Mouse (Mus musculus) liver, embryonic 16.5 days (tissue): Measurements from ENCODE around the gene Kif11. TPM values are rescaled to one million over a fixed set of nuclear protein-coding genes. Genes with fewer than 3 reads are reported as not detected.

Experiments
- ATAC-seq: fragments of 200-750 bp; cut with Nextera tagmentation; 2 replicates; pipeline ENCODE4 v1.8.0; 2017; ENCODE audit warnings: low read depth, mild to moderate bottlenecking, moderate number of reproducible peaks, moderate library complexity
- H3K27ac ChIP-seq: fragments of 300-500 bp; sonication (generic); 2 replicates; pipeline ENCODE4 v1.5.1; 2014; ENCODE audit warnings: mild to moderate bottlenecking, low read length
- H3K27me3 ChIP-seq: fragments of 300-500 bp; sonication (generic); 2 replicates; pipeline ENCODE4 v1.6.1; 2014; ENCODE audit warnings: low read depth, low read length, mixed read lengths; ENCODE audit not compliant: control insufficient read depth, insufficient read depth
- H3K36me3 ChIP-seq: fragments of 300-500 bp; sonication (generic); 2 replicates; pipeline ENCODE4 v1.6.1; 2014; ENCODE audit warnings: mild to moderate bottlenecking; ENCODE audit not compliant: control insufficient read depth, insufficient read depth
- H3K4me1 ChIP-seq: fragments of 300-500 bp; sonication (generic); 2 replicates; pipeline ENCODE4 v1.6.1; 2014; ENCODE audit warnings: low read depth, low read length, mixed read lengths; ENCODE audit not compliant: control insufficient read depth
- H3K4me2 ChIP-seq: fragments of 300-500 bp; sonication (generic); 2 replicates; pipeline ENCODE4 v1.6.1; 2014; ENCODE audit warnings: low read depth, low read length, mixed read lengths
- H3K4me3 ChIP-seq: fragments of 300-500 bp; sonication (generic); 2 replicates; pipeline ENCODE4 v1.5.1; 2014; ENCODE audit warnings: low read depth, mild to moderate bottlenecking, low read length
- H3K9ac ChIP-seq: fragments of 300-500 bp; sonication (generic); 2 replicates; pipeline ENCODE4 v1.6.1; 2014; ENCODE audit warnings: low read depth, low read length
- H3K9me3 ChIP-seq: fragments of 300-500 bp; sonication (generic); replicated peaks from 2 replicates; pipeline ENCODE4 v1.6.1; 2016; ENCODE audit warnings: low read length; ENCODE audit not compliant: control insufficient read depth
- WGBS: fragments of 180-500 bp; shearing (Covaris S2); extraction: QIAGEN DNeasy Blood & Tissue Kit; methylation state at CpG from one replicate; pipeline ENCODE4 v1.1.7; 2014; ENCODE audit not compliant: insufficient replicate concordance; 5-methylcytosine and 5-hydroxymethylcytosine counted together
- polyA plus RNA-seq: library from polyadenylated mRNA; unstranded; fragments of >200 nt; fragmentation: Nextera tagmentation; extraction: Ambion mirVana; gene quantifications from 2 replicates; pipeline ENCODE4 v1.2.1, GENCODE M21; 2015

Gene Kif11
- 50.1 and 54.8 TPM in 2 replicates for polyA plus RNA-seq

- peaks cover 5% of the 10 kb centered on the region for H3K36me3 ChIP-seq
- H3K4me1 ChIP-seq: peaks cover 27% of the 10 kb centered on the region
- H3K27ac ChIP-seq: peak within 1 kb of the TSS; percentile 97
- no peaks in the 10 kb centered on the region for H3K27me3 ChIP-seq
- H3K4me3 ChIP-seq: peak within 1 kb of the TSS; percentile 99
- no peaks in the 10 kb centered on the region for H3K9me3 ChIP-seq
- peak within 1 kb of the TSS; percentile 83 for H3K4me2 ChIP-seq
- peak; percentile 98 for ATAC-seq
- WGBS: under 1% methylated on average over 73 of the region's 73 CpGs
- peak within 1 kb of the TSS; percentile 97 for H3K9ac ChIP-seq
Measured at GRCm38 (mm10) chr19:37375755-37376615, at the start of gene Kif11. Kif11 (plus strand) TSS chr19:37376403.

DNA sequence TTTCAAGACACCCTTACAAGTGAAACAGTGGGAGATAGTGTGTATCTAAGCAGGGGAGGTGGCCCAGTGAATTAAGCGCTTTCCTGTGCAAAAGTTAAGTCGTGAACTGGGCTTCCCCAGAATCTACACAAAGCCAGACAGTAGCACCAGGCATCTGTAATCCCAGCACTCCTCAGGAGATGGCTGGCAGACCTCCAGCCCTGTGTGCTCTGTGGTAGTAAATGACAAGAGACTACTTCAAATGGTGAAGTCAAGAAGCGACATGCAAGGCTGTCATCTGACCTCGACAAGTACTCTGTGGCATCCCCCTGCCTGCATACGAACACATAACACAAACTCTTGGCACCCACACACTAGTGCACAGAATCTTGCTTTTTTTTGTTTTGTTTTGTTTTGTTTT is 49.0 kb upstream of the Kif11 start:
- Histone ChIP-seq H3K9me3 (no peaks in the 10 kb centered on the region), H3K27ac (no peak overlapping the region), H3K36me3 (peaks cover 13% of the 10 kb centered on the region), H3K4me1 (no peaks in the 10 kb centered on the region), H3K4me3 (no peak overlapping the region), H3K4me2 (no peak overlapping the region), H3K27me3 (no peaks in the 10 kb centered on the region), H3K9ac (no peak overlapping the region)
- WGBS: 77% methylated on average over 5 of the region's 5 CpGs
- ATAC-seq: no peak

GRCm38 (mm10) chr19:37332726-37333125 is 43.5 kb upstream of the Kif11 start:
- H3K27ac ChIP-seq: no peak overlapping the region
- 74% methylated on average over 4 of the region's 4 CpGs for WGBS
- H3K4me1 ChIP-seq: peaks cover 9% of the 10 kb centered on the region
- H3K4me2 ChIP-seq: no peak overlapping the region
- H3K27me3 ChIP-seq: no peaks in the 10 kb centered on the region
- no peak for ATAC-seq
- H3K9ac ChIP-seq: no peak overlapping the region
- H3K36me3 ChIP-seq: peaks cover 8% of the 10 kb centered on the region
- H3K9me3 ChIP-seq: no peaks in the 10 kb centered on the region
- no peak overlapping the region for H3K4me3 ChIP-seq

DNA sequence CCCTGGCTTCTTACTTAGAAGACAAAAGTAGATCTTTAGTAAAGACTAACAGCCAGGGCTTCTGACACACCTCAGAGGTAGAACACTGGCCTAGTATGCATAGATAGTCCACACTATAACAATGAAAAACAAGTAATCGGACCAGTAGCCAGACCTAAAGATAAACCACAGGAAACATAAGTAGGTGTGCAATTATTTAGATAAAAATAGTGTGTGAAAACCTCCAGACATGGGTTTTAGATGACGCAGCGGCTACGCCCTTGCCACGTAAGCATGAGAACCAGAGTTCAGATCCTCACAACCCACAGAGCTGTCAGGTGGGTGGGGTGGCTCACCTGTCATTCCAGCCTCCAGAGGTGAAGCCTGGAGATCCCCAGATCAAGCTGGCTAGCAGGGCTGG is 42.8 kb upstream of the Kif11 start:
- Histone ChIP-seq H3K9ac (no peak overlapping the region), H3K4me2 (no peak overlapping the region), H3K4me3 (no peak overlapping the region), H3K27me3 (no peaks in the 10 kb centered on the region), H3K36me3 (peaks cover 5% of the 10 kb centered on the region), H3K4me1 (peaks cover 11% of the 10 kb centered on the region), H3K9me3 (no peaks in the 10 kb centered on the region), H3K27ac (no peak overlapping the region)
- ATAC-seq: no peak
- 34% methylated on average over 5 of the region's 5 CpGs for WGBS

- Histone ChIP-seq H3K27me3 (no peaks in the 10 kb centered on the region), H3K9ac (no peak overlapping the region), H3K36me3 (no peaks in the 10 kb centered on the region), H3K4me3 (no peak overlapping the region), H3K4me2 (no peak overlapping the region), H3K27ac (no peak overlapping the region), H3K4me1 (peaks cover 11% of the 10 kb centered on the region), H3K9me3 (no peaks in the 10 kb centered on the region)
- WGBS: 40% methylated on average over 1 of the region's 1 CpGs
- ATAC-seq: no peak
Measured at GRCm38 (mm10) chr19:37335392-37335791, 40.8 kb upstream of the Kif11 start.

GRCm38 (mm10) chr19:37337752-37338151 is 38.5 kb upstream of the Kif11 start, which contains the start of gene Ide:
Ide (minus strand) TSS chr19:37337852.
- Histone ChIP-seq H3K27ac (no peak within 1 kb of the TSS), H3K27me3 (no peaks in the 10 kb centered on the region), H3K36me3 (no peaks in the 10 kb centered on the region), H3K4me3 (no peak within 1 kb of the TSS), H3K4me2 (no peak within 1 kb of the TSS), H3K9ac (no peak within 1 kb of the TSS), H3K9me3 (no peaks in the 10 kb centered on the region), H3K4me1 (peaks cover 9% of the 10 kb centered on the region)
- no peak for ATAC-seq
- 47% methylated on average over 4 of the region's 4 CpGs for WGBS

DNA sequence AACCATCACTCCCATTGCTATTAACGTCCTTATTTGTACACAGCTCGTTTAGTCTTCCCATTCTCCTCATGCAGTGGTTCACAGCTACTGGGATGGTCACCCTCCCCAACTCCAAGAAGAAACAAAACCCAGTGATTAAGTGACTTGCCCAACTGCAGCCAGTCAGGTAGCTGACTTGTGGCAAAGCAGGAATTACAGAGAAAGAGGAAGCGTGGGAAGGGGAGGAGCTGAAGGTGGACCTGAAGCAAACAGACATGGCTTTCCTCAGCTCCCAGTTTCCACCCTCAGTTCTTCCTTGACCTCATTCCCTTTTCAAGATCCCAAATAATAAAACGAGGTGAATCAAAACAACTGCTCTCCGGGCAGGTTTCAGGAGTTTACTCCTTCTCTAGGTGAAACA is 35.7 kb upstream of the Kif11 start:
- Histone ChIP-seq H3K27me3 (no peaks in the 10 kb centered on the region), H3K4me2 (no peak overlapping the region), H3K36me3 (no peaks in the 10 kb centered on the region), H3K4me3 (no peak overlapping the region), H3K9ac (no peak overlapping the region), H3K27ac (no peak overlapping the region), H3K4me1 (peaks cover 2% of the 10 kb centered on the region), H3K9me3 (no peaks in the 10 kb centered on the region)
- no peak for ATAC-seq
- 47% methylated on average over 5 of the region's 5 CpGs for WGBS

DNA sequence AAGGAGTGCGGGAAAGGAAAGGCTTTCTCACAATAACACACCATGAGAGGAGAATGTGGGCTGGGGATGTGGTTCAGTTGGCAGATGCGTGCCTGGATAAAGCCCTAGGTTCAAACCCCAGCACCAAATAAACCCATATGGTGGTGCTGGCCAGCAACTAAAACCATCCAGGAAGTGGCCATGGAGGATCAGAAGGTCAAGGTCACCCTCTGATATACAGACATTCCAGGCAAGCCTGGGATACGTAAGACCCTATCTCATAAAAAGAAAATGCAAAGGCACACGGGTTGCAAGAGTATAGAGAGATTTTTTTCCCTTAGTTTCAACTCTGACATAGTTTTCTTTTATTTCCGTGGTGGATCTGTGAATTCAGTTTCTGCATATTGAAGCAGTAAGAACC is 35.3 kb upstream of the Kif11 start:
- Histone ChIP-seq H3K4me2 (no peak overlapping the region), H3K36me3 (no peaks in the 10 kb centered on the region), H3K4me1 (peaks cover 2% of the 10 kb centered on the region), H3K4me3 (no peak overlapping the region), H3K9me3 (no peaks in the 10 kb centered on the region), H3K27me3 (no peaks in the 10 kb centered on the region), H3K9ac (no peak overlapping the region), H3K27ac (no peak overlapping the region)
- no peak for ATAC-seq
- 53% methylated on average over 5 of the region's 5 CpGs for WGBS

DNA sequence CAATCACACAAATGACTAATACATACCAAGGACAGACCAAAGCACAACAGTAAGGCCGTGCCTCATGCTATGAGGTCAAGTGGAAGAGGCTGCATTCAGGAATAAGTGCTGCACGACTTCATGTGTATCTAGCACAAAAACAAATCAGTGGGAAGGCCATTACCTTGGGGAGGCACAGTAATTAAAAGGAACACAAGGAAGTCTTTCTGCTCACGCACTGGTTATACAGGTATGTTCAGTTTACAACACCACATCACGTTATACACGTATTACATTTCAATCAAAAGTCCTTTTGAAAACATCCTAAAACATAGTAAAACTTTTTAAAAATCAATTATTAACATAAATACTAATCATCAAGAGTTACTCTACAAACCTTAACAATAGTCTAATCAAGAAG is 32.3 kb upstream of the Kif11 start:
- Histone ChIP-seq H3K4me2 (no peak overlapping the region), H3K4me1 (no peaks in the 10 kb centered on the region; the same call in 1 of the 2 replicates), H3K27ac (no peak overlapping the region), H3K36me3 (no peaks in the 10 kb centered on the region), H3K4me3 (no peak overlapping the region), H3K9ac (no peak overlapping the region), H3K9me3 (no peaks in the 10 kb centered on the region), H3K27me3 (no peaks in the 10 kb centered on the region)
- ATAC-seq: no peak
- WGBS: 79% methylated on average over 5 of the region's 5 CpGs
